Mouse (Mus musculus) G1E-ER4 (cell line): Measurements from ENCODE around the gene Bmp6. TPM values are rescaled to one million over a fixed set of nuclear protein-coding genes. Genes with fewer than 3 reads are reported as not detected.

Experiments used
- GATA1 ChIP-seq: IDR thresholded peaks from one replicate; pipeline ENCODE4 v1.8.0; 2012; ENCODE audit warnings: low read length, inconsistent platforms
- polyA plus RNA-seq: library from polyadenylated mRNA; stranded (reverse); fragments of >175 nt; gene quantifications from 2 replicates; pipeline ENCODE4 v1.2.3, GENCODE M21; 2012

The Bmp6 gene
- polyA plus RNA-seq, 1 experiment: not detected

- TF ChIP-seq GATA1: no peak
These were observed 175.4 kb downstream of the Bmp6 start for GRCm38 (mm10) chr13:38520299-38520698.

DNA sequence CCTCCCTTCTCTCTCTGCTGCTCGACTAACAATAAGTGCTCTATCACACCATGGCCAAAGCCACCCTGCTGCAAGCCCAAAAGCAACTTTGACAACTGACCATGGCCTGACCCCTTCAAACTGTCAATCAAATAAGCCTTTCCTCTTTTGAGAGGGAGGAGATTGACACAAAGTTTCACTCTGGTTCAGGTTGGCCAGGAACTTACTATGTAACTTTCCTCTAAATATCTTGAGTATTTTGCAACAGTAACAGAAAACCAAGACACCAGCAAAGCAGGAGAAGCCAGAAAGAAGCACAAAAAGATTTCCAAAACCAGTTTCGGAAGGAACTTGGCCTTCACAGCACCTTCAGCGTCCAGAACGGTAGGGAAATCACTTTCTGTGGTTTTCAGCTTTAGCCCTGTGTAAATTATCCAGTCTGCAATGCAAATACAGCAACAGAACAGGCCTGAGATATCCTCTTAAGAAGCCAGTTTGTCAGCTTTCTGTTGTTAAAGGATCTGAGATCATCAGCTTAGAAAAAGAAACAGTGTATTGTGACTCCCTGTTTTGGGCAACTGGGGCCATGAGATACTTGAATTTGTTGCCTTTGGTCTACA is 177.2 kb downstream of the Bmp6 start:
- no peak for TF ChIP-seq GATA1

- no peak for TF ChIP-seq GATA1
These were observed 178.3 kb downstream of the Bmp6 start for GRCm38 (mm10) chr13:38523231-38523630.

DNA sequence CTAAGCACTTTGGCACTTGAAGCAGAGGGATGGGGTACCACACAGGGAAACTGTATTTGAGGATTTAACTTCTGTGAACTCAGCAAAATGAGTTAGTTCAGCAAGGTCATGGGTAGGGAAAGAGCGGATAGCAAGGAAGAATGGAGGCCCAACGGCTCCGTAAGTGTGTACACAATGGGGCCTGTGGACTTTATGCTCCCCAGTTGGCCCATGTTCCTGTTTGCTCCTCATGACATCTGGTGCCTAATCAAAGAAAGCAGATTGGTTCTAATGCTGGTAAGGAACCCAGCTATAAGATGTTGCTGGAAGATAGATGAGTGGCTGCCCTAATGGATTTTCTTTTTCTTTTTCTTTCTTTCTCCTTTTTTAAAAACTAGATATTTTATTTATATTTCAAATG is 180.4 kb downstream of the Bmp6 start:
- TF ChIP-seq GATA1: no peak

GRCm38 (mm10) chr13:38526116-38526515 is 181.2 kb downstream of the Bmp6 start:
- TF ChIP-seq GATA1: no peak

DNA sequence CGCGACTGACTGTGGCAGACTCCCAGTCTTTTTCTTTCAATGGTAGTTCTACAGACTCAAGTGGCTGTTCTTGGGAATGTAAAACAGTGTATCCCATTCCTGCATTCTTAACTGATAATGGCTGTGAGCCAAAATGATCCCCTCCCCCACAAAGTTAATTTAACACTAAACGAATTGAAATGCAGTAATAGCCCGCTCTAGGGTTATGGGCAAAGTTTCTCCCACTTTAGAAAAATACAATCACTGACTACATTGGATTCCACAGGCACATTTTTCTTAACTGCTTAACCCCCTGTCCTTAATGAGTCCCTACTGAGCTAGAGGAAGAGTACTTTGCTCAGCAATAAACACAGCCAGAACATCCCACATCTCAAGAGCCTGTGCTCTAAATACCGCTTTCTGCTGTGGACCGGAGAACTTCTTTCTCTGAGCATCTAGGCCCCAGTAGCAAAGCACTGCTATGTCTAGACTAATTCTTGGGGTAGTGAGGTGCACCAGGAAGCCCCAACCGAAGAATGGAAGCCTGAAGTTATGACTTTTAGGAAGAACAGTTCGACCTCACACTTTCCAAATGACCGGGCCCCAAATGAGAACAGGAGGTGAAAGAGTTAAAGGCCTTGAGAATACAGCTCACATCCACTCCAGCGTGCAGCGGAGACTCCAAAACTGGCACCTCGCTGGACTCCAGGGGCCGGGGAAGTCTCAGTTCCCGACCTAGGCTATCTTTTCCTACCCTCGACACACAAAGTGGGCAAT is 182.3 kb downstream of the Bmp6 start:
- no peak for TF ChIP-seq GATA1

- TF ChIP-seq GATA1: no peak
These were observed 183.1 kb downstream of the Bmp6 start for GRCm38 (mm10) chr13:38527797-38528650.

GRCm38 (mm10) chr13:38528687-38529294 is 183.9 kb downstream of the Bmp6 start, which contains the start of gene Txndc5:
TSS of gene Txndc5 (minus strand) at chr13:38528824.
- no peak for TF ChIP-seq GATA1

GRCm38 (mm10) chr13:38529576-38529975 is 184.7 kb downstream of the Bmp6 start:
- TF ChIP-seq GATA1: no peak

GRCm38 (mm10) chr13:38531498-38531897 is 186.6 kb downstream of the Bmp6 start:
- no peak for TF ChIP-seq GATA1

GRCm38 (mm10) chr13:38533461-38533860 is 188.6 kb downstream of the Bmp6 start:
- no peak for TF ChIP-seq GATA1

GRCm38 (mm10) chr13:38534016-38534415 is 189.1 kb downstream of the Bmp6 start:
- no peak for TF ChIP-seq GATA1

DNA sequence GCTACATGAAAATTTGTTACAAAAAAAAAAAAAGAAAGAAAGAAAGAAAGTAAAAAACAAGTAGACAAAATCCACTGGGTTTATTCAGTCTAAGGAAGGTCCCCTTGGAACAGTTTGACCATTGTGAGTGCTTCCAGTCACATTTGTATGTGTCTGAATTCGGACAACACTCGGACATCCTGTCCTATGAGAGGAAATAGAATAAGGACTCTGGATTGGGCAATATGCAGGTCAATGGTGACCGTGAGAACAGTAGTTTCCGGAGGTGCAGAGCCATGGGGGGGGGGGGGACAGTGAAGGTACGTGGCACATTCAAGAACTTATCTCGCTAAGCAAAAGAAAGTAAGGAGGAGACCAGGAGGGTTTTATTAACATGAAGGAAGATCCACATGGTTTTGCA is 189.8 kb downstream of the Bmp6 start:
- no peak for TF ChIP-seq GATA1

GRCm38 (mm10) chr13:38537521-38537920 is 192.6 kb downstream of the Bmp6 start:
- TF ChIP-seq GATA1: no peak

GRCm38 (mm10) chr13:38539192-38539900 is 194.4 kb downstream of the Bmp6 start:
- no peak for TF ChIP-seq GATA1

DNA sequence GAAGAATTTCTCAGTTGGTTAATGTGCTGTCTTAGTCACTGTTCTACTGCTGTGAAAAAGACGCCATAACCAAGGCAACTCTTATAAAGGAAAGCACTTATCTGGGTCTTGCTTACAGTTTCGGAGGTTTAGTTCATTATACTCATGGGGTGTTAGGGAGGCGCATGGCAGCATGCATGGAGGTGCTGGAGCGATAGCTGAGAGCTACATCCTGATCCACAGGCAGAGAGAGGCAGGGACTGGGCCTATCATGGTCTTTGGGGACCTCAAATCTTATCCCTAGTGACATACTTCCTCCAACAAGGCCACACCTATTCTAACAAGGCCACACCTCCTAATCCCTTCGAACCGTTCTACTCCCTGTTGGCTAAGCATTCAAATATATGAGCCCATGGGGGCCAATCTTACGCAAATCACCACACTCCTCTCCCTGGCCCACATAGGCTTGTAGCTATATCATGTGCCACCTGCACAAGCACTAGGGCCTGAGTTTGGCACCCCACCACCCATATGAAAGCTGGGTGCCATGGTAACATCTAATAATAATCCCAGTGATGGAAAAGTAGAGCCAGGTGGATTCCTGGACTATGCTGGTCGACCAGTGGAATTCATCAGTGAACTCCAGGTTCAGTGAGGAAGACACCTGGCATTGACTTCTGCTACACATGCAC is 198.7 kb downstream of the Bmp6 start:
- no peak for TF ChIP-seq GATA1
